ENCODE assay signal across 8 mouse cellular contexts in genomic region chr9:53404753-53405722, GRCm38 (mm10). TPM values are rescaled to one million over a fixed set of nuclear protein-coding genes. Genes with fewer than 3 reads are reported as not detected.
DNase-seq lines count a peak whose midpoint lies in the region; ATAC-seq and TF ChIP-seq lines count a peak whose summit lies in the region.

No protein-coding gene starts in this region.

- H3K36me3 ChIP-seq in embryonic facial prominence, embryonic 14.5 days (ENCODE audit: control insufficient read depth, insufficient read depth, low read length), result no peaks in the 10 kb centered on the region
- H3K36me3 ChIP-seq in heart, adult 2 months (ENCODE audit: control insufficient read depth, insufficient read depth, low read length), result no peaks in the 10 kb centered on the region

- peak; percentile 53; the same call in 1 of the 2 replicates for TF ChIP-seq POLR2A in heart, adult 2 months (IDR thresholded peaks at IDR 0.05; ENCODE audit: insufficient read depth, low read depth, low read length)

- H3K9ac ChIP-seq in embryonic facial prominence, embryonic 14.5 days (ENCODE audit: low read depth, low read length), result peak overlapping the region; percentile 52
- peak overlapping the region; percentile 35 for H3K9ac ChIP-seq in heart, adult 2 months (ENCODE audit: low read depth, low read length)

- no peaks in the 10 kb centered on the region for H3K9me3 ChIP-seq in embryonic facial prominence, embryonic 14.5 days (ENCODE audit: control insufficient read depth, low read length)

- H3K4me2 ChIP-seq in embryonic facial prominence, embryonic 14.5 days (ENCODE audit: low read depth, low read length), result peak overlapping the region; percentile 59

- TF ChIP-seq EP300 in heart, adult 2 months (IDR thresholded peaks at IDR 0.05; ENCODE audit: insufficient read depth, low read depth, low read length), result 0 out of 2 replicates have a peak, but pooled peaks have one; percentile 19

- DNase-seq in urinary bladder, postnatal 25 days (ENCODE audit: low spot score), result peak; percentile 47
- no peak for DNase-seq in urinary bladder, postnatal 10 days (ENCODE audit: low spot score)
- DNase-seq in embryonic facial prominence, embryonic 14.5 days (ENCODE audit: low spot score), result peak; percentile 95
- peak; percentile 67 to 77 for DNase-seq in heart, adult 2 months
- DNase-seq in kidney, adult 11 months, result peak; percentile 69
- DNase-seq in left cerebral cortex, postnatal 4 days, result peak; percentile 76
- peak; percentile 85 for DNase-seq in mesoderm, embryonic 11.5 days (ENCODE audit: low read depth, low spot score)
- peak; percentile 74 for DNase-seq in skeletal muscle tissue, adult 2 months (ENCODE audit: low read depth, low spot score)

- no peaks in the 10 kb centered on the region for H3K79me2 ChIP-seq in heart, adult 2 months (replicated peaks; ENCODE audit: control insufficient read depth, insufficient read depth, low read length)

- peak overlapping the region; percentile 69 for H3K27ac ChIP-seq in embryonic facial prominence, embryonic 14.5 days (replicated peaks; ENCODE audit: low read depth, low read length)
- 0 out of 2 replicates have a peak overlapping the region, but pooled peaks have one; percentile 31 for H3K27ac ChIP-seq in heart, adult 2 months

- peak; percentile 87 for ATAC-seq in embryonic facial prominence, embryonic 14.5 days (ENCODE audit: low read depth)

- intact Hi-C loops in heart, adult 2 months (cut with DNase I), result no loop called here
- intact Hi-C loops in left cerebral cortex, postnatal 4 days (cut with DNase I), result no loop called here

- WGBS in embryonic facial prominence, embryonic 14.5 days, result 24% methylated on average over 21 of the region's 21 CpGs
- 30% methylated on average over 21 of the region's 21 CpGs for WGBS in heart, adult 2 months

- H3K4me3 ChIP-seq in embryonic facial prominence, embryonic 14.5 days (ENCODE audit: low read depth, low read length), result peak overlapping the region; percentile 36
- peak overlapping the region; percentile 20; the same call in 1 of the 2 replicates for H3K4me3 ChIP-seq in heart, adult 2 months

- H3K4me1 ChIP-seq in embryonic facial prominence, embryonic 14.5 days (ENCODE audit: control insufficient read depth, insufficient read depth, low read length), result peaks cover 12% of the 10 kb centered on the region; the same call in 1 of the 2 replicates
- peaks cover 1% of the 10 kb centered on the region; the same call in 1 of the 2 replicates for H3K4me1 ChIP-seq in heart, adult 2 months (ENCODE audit: control insufficient read depth, insufficient read depth, low read length)

- no peaks in the 10 kb centered on the region for H3K27me3 ChIP-seq in embryonic facial prominence, embryonic 14.5 days (replicated peaks; ENCODE audit: control insufficient read depth, insufficient read depth, low read length)
- no peaks in the 10 kb centered on the region for H3K27me3 ChIP-seq in heart, adult 2 months (ENCODE audit: control insufficient read depth, insufficient read depth, low read length)

- TF ChIP-seq CTCF in heart, adult 2 months (IDR thresholded peaks at IDR 0.05), result no peak

RNA-seq across cellular contexts. Expression of gene 4930550C14Rik, which starts 2.9 kb away (rescaled TPM):
- polyA plus RNA-seq in embryonic facial prominence, embryonic 14.5 days (2014; fragmentation: Nextera tagmentation; extraction: Ambion mirVana), result 1.1 and 1.3 TPM in 2 replicates
- total RNA-seq in heart, adult 2 months (2021), result not detected
- 0.31 and 0.61 TPM in 2 replicates for polyA plus RNA-seq in heart, adult 2 months (2012; rRNA removed)
- not detected for total RNA-seq in left cerebral cortex, postnatal 4 days (2021)

RNA-seq across cellular contexts. Expression of gene Kdelc2, which starts 21.2 kb away (rescaled TPM):
- 29.8 and 32.2 TPM in 2 replicates for polyA plus RNA-seq in embryonic facial prominence, embryonic 14.5 days (2014; fragmentation: Nextera tagmentation; extraction: Ambion mirVana)
- total RNA-seq in heart, adult 2 months (2021), result 1 to 10 TPM; 6.6 to 8.4 TPM
- 3.7 and 5.4 TPM in 2 replicates for polyA plus RNA-seq in heart, adult 2 months (2012; rRNA removed)
- 1 to 10 TPM; 5.7 to 6.6 TPM for total RNA-seq in left cerebral cortex, postnatal 4 days (2021)
